8 mouse cellular contexts compared by ENCODE assay signal in genomic region chr7:132656075-132656474, GRCm38 (mm10). TPM values are rescaled to one million over a fixed set of nuclear protein-coding genes. Genes with fewer than 3 reads are reported as not detected.
DNase-seq lines count a peak whose midpoint lies in the region; ATAC-seq and TF ChIP-seq lines count a peak whose summit lies in the region.

No protein-coding gene starts in this region.

- H3K36me3 ChIP-seq in CH12.LX (replicated peaks in 1 of 2; ENCODE audit: control insufficient read depth in 1 of 2, insufficient read depth in 1 of 2, low read length in 1 of 2), result peaks cover 0 to 4% of the 10 kb centered on the region in 2 experiments
- no peaks in the 10 kb centered on the region for H3K36me3 ChIP-seq in forebrain, embryonic 11.5 days (ENCODE audit: control insufficient read depth, insufficient read depth, low read length)
- no peaks in the 10 kb centered on the region for H3K36me3 ChIP-seq in heart, embryonic 16.5 days (ENCODE audit: control insufficient read depth, insufficient read depth)
- no peaks in the 10 kb centered on the region for H3K36me3 ChIP-seq in liver, embryonic 13.5 days
- H3K36me3 ChIP-seq in stomach, embryonic 14.5 days (ENCODE audit: control insufficient read depth, insufficient read depth, low read length), result no peaks in the 10 kb centered on the region

- peak overlapping the region; percentile 76 for H3K4me2 ChIP-seq in CH12.LX (ENCODE audit: insufficient read depth, low read depth, poor library complexity, severe bottlenecking)
- H3K4me2 ChIP-seq in forebrain, embryonic 11.5 days (ENCODE audit: low read depth, low read length, severe bottlenecking), result no peak overlapping the region
- H3K4me2 ChIP-seq in heart, embryonic 16.5 days (ENCODE audit: low read depth, low read length), result peak overlapping the region; percentile 10; the same call in 1 of the 2 replicates
- peak overlapping the region; percentile 49 for H3K4me2 ChIP-seq in liver, embryonic 13.5 days
- no peak overlapping the region for H3K4me2 ChIP-seq in stomach, embryonic 14.5 days (replicated peaks; ENCODE audit: low read depth, low read length)

- peak overlapping the region; percentile 41 for H3K27ac ChIP-seq in CH12.LX (ENCODE audit: insufficient read depth, low read depth)
- H3K27ac ChIP-seq in forebrain, embryonic 11.5 days (ENCODE audit: low read depth, low read length), result no peak overlapping the region
- H3K27ac ChIP-seq in heart, embryonic 16.5 days (ENCODE audit: low read length), result peak overlapping the region; percentile 28
- no peak overlapping the region; the same call in 1 of the 2 replicates for H3K27ac ChIP-seq in liver, embryonic 13.5 days
- H3K27ac ChIP-seq in stomach, embryonic 14.5 days (ENCODE audit: low read length), result no peak overlapping the region

- TF ChIP-seq EP300 in CH12.LX (IDR thresholded peaks at IDR 0.05; ENCODE audit: low read length), result no peak

- H3K79me2 ChIP-seq in CH12.LX (replicated peaks; ENCODE audit: control insufficient read depth, extremely low read depth, insufficient read depth, poor library complexity, severe bottlenecking), result no peaks in the 10 kb centered on the region

- dilution Hi-C loops in CH12.LX (cut with MboI; ENCODE audit: extremely low pct_ligation_motif_present, extremely low pct_unique_long_range_greater_than_20kb, low sequenced_read_pairs), result no loop called here

- in situ Hi-C loops in CH12.LX (cut with MboI; ENCODE audit: low pct_ligation_motif_present, low pct_unique_long_range_greater_than_20kb, low sequenced_read_pairs), result no loop called here

- no peak; the same call in none of the 2 replicates for TF ChIP-seq RAD21 in CH12.LX (IDR thresholded peaks at IDR 0.05; ENCODE audit: low read depth, low read length)

- H3K4me1 ChIP-seq in CH12.LX (ENCODE audit: control insufficient read depth in 1 of 2, insufficient read depth in 2 of 2), result peaks cover 14 to 54% of the 10 kb centered on the region in 2 experiments
- peaks cover 20% of the 10 kb centered on the region for H3K4me1 ChIP-seq in forebrain, embryonic 11.5 days (replicated peaks; ENCODE audit: control insufficient read depth, insufficient read depth, low read length)
- H3K4me1 ChIP-seq in heart, embryonic 16.5 days (ENCODE audit: control insufficient read depth, insufficient read depth, low read length), result peaks cover 44% of the 10 kb centered on the region
- peaks cover 40% of the 10 kb centered on the region for H3K4me1 ChIP-seq in liver, embryonic 13.5 days (replicated peaks)
- H3K4me1 ChIP-seq in stomach, embryonic 14.5 days (ENCODE audit: control insufficient read depth, insufficient read depth, low read length), result peaks cover 43% of the 10 kb centered on the region

- no peaks in the 10 kb centered on the region for H3K27me3 ChIP-seq in CH12.LX (replicated peaks)
- peaks cover 3% of the 10 kb centered on the region; the same call in 1 of the 2 replicates for H3K27me3 ChIP-seq in forebrain, embryonic 11.5 days (ENCODE audit: control insufficient read depth, insufficient read depth, low read length)
- no peaks in the 10 kb centered on the region for H3K27me3 ChIP-seq in heart, embryonic 16.5 days (ENCODE audit: control insufficient read depth, insufficient read depth, low read length)
- H3K27me3 ChIP-seq in liver, embryonic 13.5 days, result no peaks in the 10 kb centered on the region
- no peaks in the 10 kb centered on the region for H3K27me3 ChIP-seq in stomach, embryonic 14.5 days (ENCODE audit: control insufficient read depth, insufficient read depth, low read length)

- DNase-seq in CH12.LX (ENCODE audit: extremely low read depth), result peak; percentile 94
- DNase-seq in c-Kit-positive CD71-negative TER-119-negative erythroid progenitor cells, embryonic 14.5 days (ENCODE audit: low read depth), result peak; percentile 90
- peak; percentile 96 for DNase-seq in forebrain, embryonic 11.5 days (ENCODE audit: low spot score)
- peak; percentile 91 to 96 for DNase-seq in kidney, postnatal 25 days
- peak; percentile 74 for DNase-seq in liver, embryonic 13.5 days
- DNase-seq in natural killer cell, adult 2 months (ENCODE audit: low spot score in 2 of 2), result peak; percentile 78 to 88

- TF ChIP-seq CTCF in CH12.LX (conservative IDR thresholded peaks at IDR 0.05 in 1 of 2, IDR thresholded peaks at IDR 0.05 in 1 of 2; ENCODE audit: low read depth in 2 of 2, low read length in 2 of 2), result peak; percentile 40 to 97; a peak in 3 of 4 replicates

- peak; percentile 75 for ATAC-seq in forebrain, embryonic 11.5 days (replicated peaks; ENCODE audit: low FRiP score)
- ATAC-seq in heart, embryonic 16.5 days (replicated peaks; ENCODE audit: extremely low read depth, insufficient read depth, low FRiP score), result peak; percentile 54
- ATAC-seq in liver, embryonic 13.5 days (ENCODE audit: low read depth), result peak; percentile 63
- peak; percentile 47; the same call in 1 of the 2 replicates for ATAC-seq in stomach, embryonic 14.5 days (ENCODE audit: insufficient number of reproducible peaks, insufficient read depth, low FRiP score, low read depth)

- peak overlapping the region; percentile 66 for H3K9ac ChIP-seq in CH12.LX (ENCODE audit: insufficient read depth, low read depth)
- H3K9ac ChIP-seq in forebrain, embryonic 11.5 days (ENCODE audit: low read length), result peak overlapping the region; percentile 30; the same call in 1 of the 2 replicates
- no peak overlapping the region for H3K9ac ChIP-seq in heart, embryonic 16.5 days (ENCODE audit: low read length)
- H3K9ac ChIP-seq in liver, embryonic 13.5 days, result peak overlapping the region; percentile 26; the same call in 1 of the 2 replicates
- no peak overlapping the region for H3K9ac ChIP-seq in stomach, embryonic 14.5 days (replicated peaks; ENCODE audit: low read depth, low read length)

- peak overlapping the region in 1 of 3 experiments; percentile 41 for H3K4me3 ChIP-seq in CH12.LX (replicated peaks in 1 of 3; ENCODE audit: low read depth in 2 of 3, low read length in 2 of 3, poor library complexity in 1 of 3)
- no peak overlapping the region for H3K4me3 ChIP-seq in forebrain, embryonic 11.5 days (ENCODE audit: low read depth, low read length)
- no peak overlapping the region for H3K4me3 ChIP-seq in heart, embryonic 16.5 days (ENCODE audit: low read length)
- 0 out of 2 replicates have a peak overlapping the region, but pooled peaks have one; percentile 23 for H3K4me3 ChIP-seq in liver, embryonic 13.5 days (replicated peaks)
- no peak overlapping the region for H3K4me3 ChIP-seq in stomach, embryonic 14.5 days (ENCODE audit: low read depth, low read length)

- H3K9me3 ChIP-seq in CH12.LX (replicated peaks; ENCODE audit: low read length), result no peaks in the 10 kb centered on the region
- no peaks in the 10 kb centered on the region for H3K9me3 ChIP-seq in forebrain, embryonic 11.5 days (ENCODE audit: control insufficient read depth, low read length)
- no peaks in the 10 kb centered on the region for H3K9me3 ChIP-seq in heart, embryonic 16.5 days (replicated peaks; ENCODE audit: control insufficient read depth, low read length)
- no peaks in the 10 kb centered on the region for H3K9me3 ChIP-seq in liver, embryonic 13.5 days (replicated peaks)
- no peaks in the 10 kb centered on the region for H3K9me3 ChIP-seq in stomach, embryonic 14.5 days (ENCODE audit: control insufficient read depth, low read depth, low read length)

- 16% methylated on average over 9 of the region's 9 CpGs for WGBS in forebrain, embryonic 11.5 days
- 20% methylated on average over 9 of the region's 9 CpGs for WGBS in heart, embryonic 16.5 days
- WGBS in liver, embryonic 13.5 days (ENCODE audit: insufficient replicate concordance), result 17% methylated on average over 9 of the region's 9 CpGs
- 19% methylated on average over 9 of the region's 9 CpGs for WGBS in stomach, embryonic 14.5 days

- TF ChIP-seq POLR2A in CH12.LX (IDR thresholded peaks at IDR 0.05; ENCODE audit: low read depth, low read length), result 0 out of 2 replicates have a peak, but pooled peaks have one; percentile 23

TF ChIP-seq in CH12.LX, 34 proteins besides CTCF, POLR2A, EP300 and RAD21 (continues in another document):
- TF ChIP-seq HCFC1 (IDR thresholded peaks at IDR 0.05; ENCODE audit: low read depth, low read length), result peak; percentile 29
- TF ChIP-seq ELF1 (IDR thresholded peaks at IDR 0.05; ENCODE audit: low read depth, low read length), result peak; percentile 81
- TF ChIP-seq RCOR1 (conservative IDR thresholded peaks at IDR 0.05; ENCODE audit: low read depth, low read length), result no peak
- TF ChIP-seq SMC3 (IDR thresholded peaks at IDR 0.05; ENCODE audit: low read depth, low read length), result peak; percentile 97
- peak; percentile 44; the same call in 1 of the 2 replicates for TF ChIP-seq BHLHE40 (IDR thresholded peaks at IDR 0.05; ENCODE audit: low read depth, low read length)
- peak; percentile 95 for TF ChIP-seq ZC3H11A (IDR thresholded peaks at IDR 0.05; ENCODE audit: low read depth, low read length)
- TF ChIP-seq UBTF (IDR thresholded peaks at IDR 0.05; ENCODE audit: low read depth, low read length), result no peak
- TF ChIP-seq SIN3A (IDR thresholded peaks at IDR 0.05; ENCODE audit: low read length), result peak; percentile 47; the same call in 1 of the 2 replicates
- TF ChIP-seq POLR2AphosphoS2 (IDR thresholded peaks at IDR 0.05; ENCODE audit: low read depth, low read length), result no peak
- no peak for TF ChIP-seq KAT2A (IDR thresholded peaks at IDR 0.05; ENCODE audit: insufficient replicate concordance, low read length)
- TF ChIP-seq IRF4 (IDR thresholded peaks at IDR 0.05; ENCODE audit: low read depth, low read length), result 0 out of 2 replicates have a peak, but pooled peaks have one; percentile 45
- no peak for TF ChIP-seq MEF2A (IDR thresholded peaks at IDR 0.05; ENCODE audit: borderline replicate concordance, low read depth, low read length)

RNA-seq across cellular contexts. Expression of gene Lhpp, which starts 45.6 kb away (rescaled TPM):
- total RNA-seq in CH12.LX (2012; rRNA removed) (7.8 and 9.2 TPM in 2 replicates), CH12.LX (2014; rRNA removed) (13.8 and 14.6 TPM in 2 replicates)
- polyA plus RNA-seq in CH12.LX (2012; ENCODE audit: insufficient read length, low read depth), result 15.4 and 16.5 TPM in 2 replicates
- polyA plus RNA-seq in forebrain, embryonic 11.5 days (2014; fragmentation: Nextera tagmentation; extraction: Ambion mirVana), result 12.7 and 15.1 TPM in 2 replicates
- polyA plus RNA-seq in heart, embryonic 16.5 days (2015; fragmentation: Nextera tagmentation; extraction: Ambion mirVana), result 23.7 and 25.1 TPM in 2 replicates
- polyA plus RNA-seq in liver, embryonic 13.5 days (2015; fragmentation: Nextera tagmentation; extraction: Ambion mirVana), result 8.0 and 8.3 TPM in 2 replicates
- polyA plus RNA-seq in stomach, embryonic 14.5 days (2014; fragmentation: Nextera tagmentation; extraction: Ambion mirVana), result 15.3 and 19.2 TPM in 2 replicates

RNA-seq across cellular contexts. Expression of gene Nkx1-2, which starts 56.6 kb away (rescaled TPM):
- 0.04 TPM in 1 of 2 replicates, not detected in the other for total RNA-seq in CH12.LX (2012; rRNA removed)
- total RNA-seq in CH12.LX (2014; rRNA removed), result not detected in 2 replicates
- polyA plus RNA-seq in CH12.LX (2012; ENCODE audit: insufficient read length, low read depth), result not detected in 2 replicates
- 0.36 TPM in 1 of 2 replicates, not detected in the other for polyA plus RNA-seq in forebrain, embryonic 11.5 days (2014; fragmentation: Nextera tagmentation; extraction: Ambion mirVana)
- not detected in 2 replicates for polyA plus RNA-seq in heart, embryonic 16.5 days (2015; fragmentation: Nextera tagmentation; extraction: Ambion mirVana)
- polyA plus RNA-seq in liver, embryonic 13.5 days (2015; fragmentation: Nextera tagmentation; extraction: Ambion mirVana), result not detected in 2 replicates
- not detected in 2 replicates for polyA plus RNA-seq in stomach, embryonic 14.5 days (2014; fragmentation: Nextera tagmentation; extraction: Ambion mirVana)

Comparison
In these comparisons a context has a peak if more than half of its experiments do, and no peak if none do; other contexts are left out.
1. H3K27ac ChIP-seq: peak in CH12.LX (single experiment) and heart, embryonic 16.5 days (single experiment); none in forebrain, embryonic 11.5 days (single experiment), liver, embryonic 13.5 days (single experiment) and stomach, embryonic 14.5 days (single experiment).
2. H3K4me2 ChIP-seq: peak in CH12.LX (single experiment), heart, embryonic 16.5 days (single experiment) and liver, embryonic 13.5 days (single experiment); none in forebrain, embryonic 11.5 days (single experiment) and stomach, embryonic 14.5 days (single experiment).
3. H3K9ac ChIP-seq: peak in CH12.LX (single experiment), forebrain, embryonic 11.5 days (single experiment) and liver, embryonic 13.5 days (single experiment); none in heart, embryonic 16.5 days (single experiment) and stomach, embryonic 14.5 days (single experiment).
4. Peak in every context shown above with its lines, with median percentiles within 50 percentile points of each other: DNase-seq and ATAC-seq.